Mouse (Mus musculus) lung, postnatal 0 days (tissue): ENCODE data around the gene Ttll11.

Source experiments
- CTCF ChIP-seq: IDR thresholded peaks from 2 replicates; pipeline ENCODE4 v1.5.1; 2016; ENCODE audit warnings: antibody characterized with exemption, mild to moderate bottlenecking
- EP300 ChIP-seq: IDR thresholded peaks from 2 replicates; pipeline ENCODE4 v1.6.1; 2016; ENCODE audit warnings: antibody characterized with exemption, mild to moderate bottlenecking, control low read depth

DNA sequence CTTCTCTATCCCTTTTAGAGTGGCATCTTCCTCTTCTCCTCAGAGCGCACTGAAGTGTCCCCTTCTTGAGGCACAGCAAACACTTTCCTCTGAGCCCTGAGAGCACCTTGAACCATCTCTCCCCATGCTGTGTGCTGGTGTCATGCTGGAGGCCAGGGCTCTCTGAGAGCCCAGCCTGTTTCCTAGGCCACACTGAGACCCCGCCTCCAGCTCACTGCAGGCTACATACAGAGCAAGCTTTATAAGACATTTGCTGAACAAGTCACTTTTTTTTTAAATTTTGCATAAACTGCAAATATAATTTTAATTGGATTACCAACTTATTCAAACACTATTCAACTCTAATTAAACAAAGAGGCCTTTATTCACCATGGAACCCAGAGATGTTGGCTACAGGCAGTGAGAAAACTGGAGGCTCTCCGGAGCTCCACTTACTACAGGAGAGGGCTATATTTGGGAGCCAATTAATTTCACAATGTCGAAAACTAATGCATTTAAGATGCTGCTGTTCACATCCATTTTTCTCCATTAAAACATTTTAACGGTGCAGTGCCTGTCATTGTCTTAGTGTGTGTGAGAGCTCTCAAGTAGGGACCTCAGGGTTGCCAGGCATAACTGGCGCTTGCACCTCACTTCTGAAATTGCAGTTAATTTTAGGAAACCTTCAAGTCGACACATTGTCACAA lies 119.9 kb downstream of the Ttll11 start:
- no peak for TF ChIP-seq EP300
- no peak for TF ChIP-seq CTCF
